Mouse (Mus musculus): ENCODE results near the gene Setd1b. TPM values are rescaled to one million over a fixed set of nuclear protein-coding genes. Genes with fewer than 3 reads are reported as not detected.

Setd1b gene
- total and polyA plus RNA-seq, 3 experiments = 3.0 to 23.5 TPM; not detected in 1

DNA sequence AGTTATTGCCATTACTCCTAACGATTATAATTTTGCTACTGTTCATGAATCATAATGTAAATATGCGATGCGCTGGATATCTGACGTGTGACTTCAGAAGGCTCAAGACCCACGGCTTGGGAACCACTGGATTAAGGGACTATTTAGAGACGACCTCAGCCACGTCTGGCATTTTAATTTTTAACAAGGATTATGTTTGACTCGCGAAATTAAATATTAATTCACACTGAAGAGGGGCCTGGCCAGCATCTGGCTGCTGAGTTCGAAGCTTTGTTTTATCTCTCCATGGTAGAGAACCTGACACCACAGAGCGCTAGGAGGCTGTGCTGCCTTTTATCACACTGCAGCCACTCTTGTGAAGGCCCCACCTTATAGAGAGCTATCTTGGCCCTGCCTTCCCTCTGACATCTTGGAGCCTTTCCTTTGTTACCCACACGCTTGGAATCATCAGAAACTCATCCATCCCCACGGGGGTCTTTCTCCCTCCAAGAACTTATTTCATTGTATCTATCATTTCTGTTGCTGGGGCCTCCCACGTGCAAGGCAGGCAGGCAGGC is 48.8 kb upstream of the Setd1b start (continued):
- TF ChIP-seq E2F4 (IDR thresholded peaks at IDR 0.05; ENCODE audit: borderline replicate concordance, low read depth, low read length) (no peak), TCF12 (IDR thresholded peaks at IDR 0.05; ENCODE audit: low read depth, low read length) (peak; percentile 87), MAFK (IDR thresholded peaks at IDR 0.05; ENCODE audit: borderline replicate concordance, low read depth, low read length) (no peak), GATA1 (IDR thresholded peaks at IDR 0.05; ENCODE audit: low read depth, low read length) (peak; percentile 88), ELF1 (IDR thresholded peaks at IDR 0.05; ENCODE audit: low read depth, low read length) (no peak), TAL1 (IDR thresholded peaks at IDR 0.05; ENCODE audit: low read length) (peak; percentile 81), BHLHE40 (IDR thresholded peaks at IDR 0.05; ENCODE audit: borderline replicate concordance, low read depth, low read length) (no peak), MXI1 (IDR thresholded peaks at IDR 0.05; ENCODE audit: low read depth, low read length) (no peak), POLR2AphosphoS5 (IDR thresholded peaks at IDR 0.05; ENCODE audit: borderline replicate concordance, low read depth, low read length) (no peak), SMC3 (IDR thresholded peaks at IDR 0.05; ENCODE audit: low read depth, low read length) (no peak), POLR2A (IDR thresholded peaks at IDR 0.05; ENCODE audit: control insufficient read depth in 1 of 2, insufficient read depth in 1 of 2, low read depth in 1 of 2, low read length in 2 of 2, poor library complexity in 1 of 2) (peak in 1 of 2 experiments; percentile 49; a peak in 1 of 4 replicates), NELFE (IDR thresholded peaks at IDR 0.05; ENCODE audit: low read depth, low read length) (no peak), EP300 (IDR thresholded peaks at IDR 0.05; ENCODE audit: low read depth in 1 of 2, low read length in 2 of 2) (peak; percentile 70 to 80; a peak in 3 of 4 replicates), ZKSCAN1 (IDR thresholded peaks at IDR 0.05; ENCODE audit: low read depth, low read length) (no peak), KAT2A (conservative IDR thresholded peaks at IDR 0.05; ENCODE audit: low read depth, low read length) (no peak), ZC3H11A (IDR thresholded peaks at IDR 0.05; ENCODE audit: low read depth, low read length) (no peak), POLR2AphosphoS2 (IDR thresholded peaks at IDR 0.05; ENCODE audit: low read length) (no peak), MEF2A (IDR thresholded peaks at IDR 0.05; ENCODE audit: extremely low read depth, insufficient replicate concordance, low read depth, low read length, poor library complexity, severe bottlenecking) (no peak)

DNA sequence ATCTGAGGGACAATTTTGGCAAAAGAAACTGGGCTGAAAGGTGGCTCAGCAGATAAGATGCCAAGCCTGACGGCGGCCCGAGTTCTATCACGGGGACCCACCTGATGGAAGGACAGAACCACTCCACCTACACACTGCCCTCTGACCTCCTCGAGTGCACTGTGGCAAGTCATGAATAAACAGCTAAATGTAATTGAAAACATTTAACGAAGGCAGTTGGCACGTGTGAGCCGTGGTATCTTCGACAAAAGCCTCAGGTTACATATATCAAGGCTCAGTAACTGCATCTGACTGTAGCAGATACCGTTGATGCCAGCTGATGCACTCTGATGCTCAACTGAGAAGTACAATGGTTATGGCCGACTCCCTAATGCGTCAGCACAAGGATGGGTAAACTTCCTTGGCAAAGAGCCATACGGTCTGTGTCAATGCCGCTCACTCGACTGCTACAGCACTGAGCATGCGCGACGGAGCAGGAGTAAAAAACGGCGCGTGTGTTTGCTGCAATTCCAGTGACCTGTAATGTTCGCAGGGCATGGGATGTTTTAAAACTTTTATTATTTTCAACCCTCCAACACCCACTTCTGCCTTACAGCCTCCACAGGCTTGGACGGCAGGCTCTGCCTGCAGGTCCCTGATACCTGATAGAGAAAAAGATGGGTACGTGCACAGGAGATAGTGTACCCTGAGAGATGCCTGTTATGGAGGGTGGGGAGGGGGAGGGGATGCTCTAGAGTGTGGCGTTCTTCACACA is 47.6 kb upstream of the Setd1b start:
- peak; percentile 97 for DNase-seq (ENCODE audit: low read depth, low spot score)
- H3K4me3 ChIP-seq (ENCODE audit: control insufficient read depth in 1 of 2, insufficient read depth in 1 of 2, low read depth in 2 of 2, low read length in 2 of 2) = peak overlapping the region; percentile 38 to 55
- H3K9ac ChIP-seq (ENCODE audit: control insufficient read depth, low read depth, low read length, poor library complexity, severe bottlenecking) = peak overlapping the region; percentile 57
- H3K27ac ChIP-seq (ENCODE audit: control insufficient read depth, low read depth, low read length) = peak overlapping the region; percentile 81
- H3K4me1 ChIP-seq (ENCODE audit: control insufficient read depth in 1 of 2, insufficient read depth in 2 of 2, low read length in 2 of 2) = peaks cover 6 to 22% of the 10 kb centered on the region in 2 experiments; a peak in 3 of 4 replicates
- no peaks in the 10 kb centered on the region for H3K27me3 ChIP-seq (ENCODE audit: control insufficient read depth in 1 of 2, insufficient read depth in 2 of 2, low read length in 2 of 2)
- no peaks in the 10 kb centered on the region for H3K9me3 ChIP-seq (replicated peaks; ENCODE audit: insufficient read depth, low read length)
- no peaks in the 10 kb centered on the region for H3K79me2 ChIP-seq (ENCODE audit: control insufficient read depth, insufficient read depth, low read length, poor library complexity)
- H3K36me3 ChIP-seq (ENCODE audit: control insufficient read depth in 1 of 2, insufficient read depth in 2 of 2, low read length in 2 of 2) = peaks cover 0 to 20% of the 10 kb centered on the region in 2 experiments; a peak in 3 of 4 replicates
- TF ChIP-seq NELFE (IDR thresholded peaks at IDR 0.05; ENCODE audit: low read depth, low read length) (peak; percentile 58), CTCF (IDR thresholded peaks at IDR 0.05 in 2 of 3, conservative IDR thresholded peaks at IDR 0.05 in 1 of 3; ENCODE audit: control insufficient read depth in 1 of 3, insufficient read depth in 1 of 3, low read depth in 2 of 3, low read length in 3 of 3, poor library complexity in 1 of 3, severe bottlenecking in 1 of 3) (no peak), POLR2A (IDR thresholded peaks at IDR 0.05; ENCODE audit: control insufficient read depth in 1 of 2, insufficient read depth in 1 of 2, low read depth in 1 of 2, low read length in 2 of 2, poor library complexity in 1 of 2) (peak in 1 of 2 experiments; percentile 62; a peak in 2 of 4 replicates), ZMIZ1 (IDR thresholded peaks at IDR 0.05; ENCODE audit: low read depth, low read length) (0 out of 2 replicates have a peak, but pooled peaks have one; percentile 21), SMC3 (IDR thresholded peaks at IDR 0.05; ENCODE audit: low read depth, low read length) (0 out of 2 replicates have a peak, but pooled peaks have one; percentile 5), MXI1 (IDR thresholded peaks at IDR 0.05; ENCODE audit: low read depth, low read length) (peak; percentile 83), E2F4 (IDR thresholded peaks at IDR 0.05; ENCODE audit: borderline replicate concordance, low read depth, low read length) (0 out of 2 replicates have a peak, but pooled peaks have one; percentile 46), UBTF (IDR thresholded peaks at IDR 0.05; ENCODE audit: borderline replicate concordance, insufficient read depth, low read depth, low read length) (no peak), GABPA (IDR thresholded peaks at IDR 0.05; ENCODE audit: low read depth, low read length) (no peak), BHLHE40 (IDR thresholded peaks at IDR 0.05; ENCODE audit: borderline replicate concordance, low read depth, low read length) (peak; percentile 98), TCF12 (IDR thresholded peaks at IDR 0.05; ENCODE audit: low read depth, low read length) (peak; percentile 83), TAL1 (IDR thresholded peaks at IDR 0.05; ENCODE audit: low read length) (peak; percentile 93), POLR2AphosphoS5 (IDR thresholded peaks at IDR 0.05; ENCODE audit: borderline replicate concordance, low read depth, low read length) (0 out of 2 replicates have a peak, but pooled peaks have one; percentile 57), MAZ (IDR thresholded peaks at IDR 0.05; ENCODE audit: low read depth, low read length) (peak; percentile 65; the same call in 1 of the 2 replicates), MAFK (IDR thresholded peaks at IDR 0.05; ENCODE audit: borderline replicate concordance, low read depth, low read length) (no peak), GATA1 (IDR thresholded peaks at IDR 0.05; ENCODE audit: low read depth, low read length) (peak; percentile 77), ZKSCAN1 (IDR thresholded peaks at IDR 0.05; ENCODE audit: low read depth, low read length) (no peak), USF2 (IDR thresholded peaks at IDR 0.05; ENCODE audit: borderline replicate concordance in 1 of 2, insufficient read depth in 1 of 2, low read depth in 1 of 2, low read length in 2 of 2) (0 out of 4 replicates have a peak, but pooled peaks of 1 of the 2 experiments have one; percentile 6), USF1 (IDR thresholded peaks at IDR 0.05; ENCODE audit: low read depth, low read length) (0 out of 2 replicates have a peak, but pooled peaks have one; percentile 25), ELF1 (IDR thresholded peaks at IDR 0.05; ENCODE audit: low read depth, low read length) (0 out of 2 replicates have a peak, but pooled peaks have one; percentile 16), MYC (IDR thresholded peaks at IDR 0.05; ENCODE audit: low read depth, low read length) (peak; percentile 88), RAD21 (IDR thresholded peaks at IDR 0.05; ENCODE audit: low read depth, low read length) (no peak)

Data from MEL (cell line).